Mouse (Mus musculus) small intestine, adult 2 months (tissue): Measurements from ENCODE around the gene Tomm22.

Experiments
- CTCF ChIP-seq: fragments of 200-500 bp; IDR thresholded peaks from 2 replicates; pipeline ENCODE4 v1.5.1; 2012; ENCODE audit warnings: low read depth, mild to moderate bottlenecking, control low read depth, inconsistent platforms, low read length, moderate library complexity, mixed read lengths; ENCODE audit not compliant: insufficient replicate concordance, insufficient read length; ENCODE audit errors: extremely low read depth
- POLR2A ChIP-seq: fragments of 200-500 bp; IDR thresholded peaks from 2 replicates; pipeline ENCODE4 v1.6.1; 2012; ENCODE audit warnings: low read depth, mild to moderate bottlenecking, control low read depth, inconsistent platforms, low read length, moderate library complexity

DNA sequence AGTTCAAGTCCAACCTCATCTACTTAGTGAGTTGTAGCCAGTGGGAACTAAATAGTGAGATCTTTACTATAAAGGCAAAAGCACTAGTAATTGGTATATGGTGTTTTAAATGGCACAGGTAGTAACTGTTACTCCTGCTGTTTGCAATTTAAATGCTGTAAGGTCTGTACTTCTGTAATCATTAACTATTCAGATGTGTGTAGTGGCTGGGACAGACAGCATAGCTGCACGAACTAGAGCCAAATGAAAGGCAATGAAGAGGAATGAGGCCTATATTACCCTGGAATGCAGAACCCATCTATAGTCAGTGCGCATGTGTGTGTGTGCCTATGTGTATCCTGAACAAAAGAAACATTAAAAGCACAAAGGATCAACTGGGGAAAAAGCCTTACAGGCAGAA lies 7.3 kb downstream of the Tomm22 start:
- TF ChIP-seq CTCF = no peak
- no peak for TF ChIP-seq POLR2A
